Mouse (Mus musculus) heart, adult 2 months (tissue): Measurements from ENCODE around the gene Bpifb5.

Source experiments
- CTCF ChIP-seq: fragments of 200-600 bp; IDR thresholded peaks from 2 replicates; pipeline ENCODE4 v1.8.1; 2022; ENCODE audit warnings: antibody characterized with exemption, mild to moderate bottlenecking, moderate library complexity
- EP300 ChIP-seq: fragments of 200-500 bp; IDR thresholded peaks from 2 replicates; pipeline ENCODE4 v1.6.1; 2011; ENCODE audit warnings: low read depth, low read length, control low read depth; ENCODE audit not compliant: insufficient read depth
- POLR2A ChIP-seq: fragments of 200-500 bp; IDR thresholded peaks from 2 replicates; pipeline ENCODE4 v1.6.1; 2011; ENCODE audit warnings: mild to moderate bottlenecking, low read depth, low read length, control low read depth; ENCODE audit not compliant: insufficient read depth

- TF ChIP-seq CTCF (no peak), POLR2A (no peak), EP300 (no peak)
Measured at GRCm38 (mm10) chr2:154227830-154228229, 4.3 kb downstream of the Bpifb5 start.
